Mouse (Mus musculus) T-helper 2 cell (primary cell): ENCODE measurements at regions not wholly inside any gene's neighbourhood (a gene's known extent, or its start where the extent isn't known, plus 50 kb on each side); places are given as distances from the start of the nearest gene placed in this dataset.

Experiments used
- in situ Hi-C: fragments of 300-600 bp; cut with MboI, MseI; formaldehyde crosslinking; loops from one replicate; pipeline ENCODE4 v1.15.1; 2025; ENCODE audit warnings: high pct_unique_total_duplicates

DNA sequence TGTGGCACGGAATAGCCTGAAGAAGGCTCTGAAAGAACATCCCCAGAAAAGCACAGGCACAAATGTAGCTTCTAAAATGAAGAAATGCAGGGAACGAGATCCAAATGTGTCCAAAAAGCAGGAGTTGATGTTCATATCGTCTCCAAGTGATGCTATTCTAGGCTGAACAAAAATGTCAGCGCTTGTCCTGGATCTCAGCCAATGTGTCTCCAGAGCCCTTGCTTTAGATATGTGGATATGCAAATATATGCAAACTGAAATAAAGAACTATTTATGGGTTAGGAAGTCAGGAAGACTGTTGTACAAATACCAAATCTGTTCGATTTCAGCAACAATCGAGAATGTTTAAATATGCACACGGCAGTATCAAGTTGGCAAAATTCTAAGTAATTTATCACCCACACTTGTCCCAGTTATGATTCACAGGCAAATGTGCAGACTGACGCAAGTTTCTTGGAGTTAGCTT, 320.4 kb downstream of the Synb start:
- in situ Hi-C loops: loop anchor here (10.0 kb wide), 1 partner anchor 1719 kb away; no protein-coding TSS in a partner anchor

DNA sequence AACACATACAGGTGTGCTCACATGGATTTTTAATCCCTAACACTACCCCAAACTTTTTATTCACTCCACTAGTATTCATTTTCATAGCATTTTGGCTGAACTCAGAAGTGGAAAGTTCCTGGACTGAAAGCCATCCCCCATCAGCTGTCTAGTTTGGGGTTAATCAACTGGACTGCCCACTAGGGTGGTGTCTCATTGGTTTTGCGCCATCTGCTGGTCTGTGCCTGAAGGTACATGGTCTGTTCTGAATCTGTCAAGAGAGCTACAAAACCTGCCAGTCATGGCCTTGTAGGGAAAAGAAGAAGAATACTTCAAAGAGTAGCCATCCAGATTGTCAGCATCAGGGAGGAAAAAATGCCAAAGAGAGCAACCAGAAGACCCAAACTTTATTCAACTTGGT, 327.3 kb downstream of the Synb start:
- in situ Hi-C loops: no loop called here

DNA sequence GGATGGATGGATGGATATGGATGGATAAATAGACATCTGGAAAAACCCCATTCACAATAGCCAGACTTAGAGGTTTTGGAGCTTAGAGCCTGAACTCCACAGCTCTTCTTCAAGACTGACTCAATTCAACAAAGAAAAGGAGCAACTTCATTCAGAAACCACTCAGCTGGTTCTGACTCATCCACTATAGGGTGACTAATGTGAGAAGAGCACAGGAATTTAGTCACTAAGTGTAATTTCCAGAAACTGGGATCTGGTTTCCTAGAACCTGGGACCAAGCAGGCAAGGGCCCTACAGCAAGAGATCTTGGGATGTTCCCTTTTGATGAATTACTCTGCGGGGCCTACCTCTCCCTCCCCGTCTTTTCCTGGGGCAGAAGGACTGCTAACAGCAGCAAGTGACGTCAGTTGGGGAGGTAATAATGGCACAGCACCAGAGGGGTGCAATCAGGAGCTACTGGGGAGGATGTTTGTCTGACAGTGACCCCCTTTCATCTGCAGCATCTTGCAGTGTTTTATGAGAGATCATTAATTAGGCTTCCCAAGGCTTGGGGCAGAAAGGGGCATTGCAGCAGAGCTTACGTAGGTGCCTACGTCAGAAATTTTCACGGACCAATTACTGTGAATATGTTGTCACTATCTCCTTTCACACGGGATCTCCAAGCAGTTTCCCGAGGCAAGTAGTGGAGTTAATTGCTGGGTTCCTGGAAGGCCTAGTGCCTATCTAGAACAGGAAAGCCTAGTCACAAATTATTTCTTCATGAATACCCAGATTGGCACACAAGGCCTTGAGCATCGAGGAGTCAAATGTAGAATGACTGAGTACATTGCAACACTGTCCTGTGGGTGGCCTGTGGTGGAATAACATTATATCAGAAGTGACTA, 339.3 kb downstream of the Synb start:
- in situ Hi-C loops: no loop called here

DNA sequence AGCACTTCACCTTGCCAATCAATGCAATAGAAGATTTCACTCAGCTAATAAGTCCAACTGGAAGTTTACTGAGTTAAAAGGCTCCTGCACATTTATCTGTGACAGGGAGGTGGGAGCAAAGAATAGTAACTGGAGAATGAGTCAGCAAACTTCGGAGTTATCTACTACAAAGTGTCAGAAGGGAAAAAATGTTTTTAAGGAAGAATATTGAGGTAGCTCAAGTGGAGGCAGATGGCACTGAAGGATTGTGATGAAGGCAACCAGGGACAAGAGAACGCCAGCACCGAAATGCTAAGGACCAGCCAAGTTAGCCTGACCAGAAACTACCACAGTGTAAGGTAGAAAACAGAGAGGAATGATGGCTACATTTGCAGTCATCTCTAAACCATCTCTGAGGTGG, 348.2 kb downstream of the Synb start:
- in situ Hi-C loops: no loop called here

DNA sequence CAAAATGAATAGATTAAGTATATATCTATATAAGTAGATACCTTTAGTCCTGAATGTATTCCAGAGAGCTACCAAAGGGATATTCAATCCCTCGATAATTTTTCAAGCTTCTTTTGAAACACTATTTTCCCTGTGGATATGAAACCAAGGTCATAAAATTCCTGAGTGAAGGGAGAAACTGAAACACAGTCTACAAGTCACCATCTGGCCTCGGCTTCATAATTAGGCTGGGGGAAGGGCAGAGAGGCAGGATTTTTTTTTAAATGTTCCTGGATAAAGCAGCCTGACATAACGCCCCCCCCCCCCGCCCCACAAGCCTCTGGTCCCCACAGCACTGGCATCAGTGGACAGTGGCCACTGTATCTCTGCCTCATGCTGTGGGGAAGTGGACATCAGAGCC, 348.7 kb downstream of the Synb start:
- in situ Hi-C loops: no loop called here

DNA sequence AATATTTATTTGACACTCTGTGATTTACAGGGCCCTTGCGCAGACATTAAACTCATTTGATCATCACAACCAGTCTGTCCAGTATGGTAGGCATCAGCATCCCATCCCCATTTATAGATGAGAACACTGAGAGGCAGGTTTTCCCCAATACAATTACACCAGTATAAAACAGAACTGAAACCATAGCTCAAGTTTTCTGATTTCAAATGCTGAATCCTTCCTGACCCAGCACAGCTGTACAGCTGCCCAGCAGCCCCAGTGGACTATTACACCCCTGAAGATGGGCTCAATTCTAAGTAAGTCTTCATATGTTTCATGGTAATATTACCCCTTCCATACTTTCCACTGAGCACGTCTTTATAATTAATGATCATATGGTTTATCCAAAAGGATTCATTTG, 352.3 kb downstream of the Synb start:
- in situ Hi-C loops: no loop called here

DNA sequence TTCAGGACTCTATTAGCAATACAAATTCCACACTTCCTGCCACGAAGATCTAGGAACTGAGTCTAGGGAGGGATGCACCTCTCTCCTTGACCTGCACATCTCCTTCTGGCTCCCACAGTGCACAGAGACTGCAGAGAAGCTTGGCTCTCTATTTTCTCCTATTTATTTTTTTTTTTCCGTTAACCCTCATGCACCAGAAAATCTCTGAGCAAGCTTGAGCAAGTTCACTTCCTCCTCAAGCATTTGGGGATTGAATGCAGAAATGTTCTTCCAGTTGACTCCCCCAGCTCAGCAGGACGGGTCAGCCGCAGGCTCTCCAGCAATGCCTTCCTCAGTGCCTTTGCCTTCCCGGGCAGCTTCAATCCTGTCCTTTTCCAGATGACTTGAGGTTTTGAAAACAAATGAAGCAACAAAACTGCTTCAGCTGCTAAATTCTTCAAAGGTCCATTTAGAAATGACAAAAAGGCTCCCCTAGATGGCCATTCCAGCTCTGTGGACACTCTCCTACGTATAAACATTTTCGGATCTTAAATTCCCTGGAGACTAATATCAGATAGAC, 352.9 kb downstream of the Synb start:
- in situ Hi-C loops: no loop called here

DNA sequence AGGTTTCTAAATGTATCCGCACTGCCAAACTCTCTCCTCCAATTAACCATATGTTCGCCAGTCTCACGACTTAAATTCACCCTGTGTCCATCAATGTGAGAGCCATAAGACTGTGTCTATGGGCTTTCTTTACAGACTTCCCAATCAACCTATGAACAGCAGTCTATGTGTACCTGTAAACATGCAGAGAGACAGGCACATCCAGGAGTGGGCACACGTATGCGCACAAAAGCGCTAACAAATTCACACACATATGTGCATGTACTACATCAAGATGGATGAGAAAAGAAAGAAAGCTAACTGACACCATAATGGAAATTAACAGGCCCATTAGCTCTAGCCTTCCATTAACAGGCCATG, 358.8 kb downstream of the Synb start:
- in situ Hi-C loops: no loop called here

DNA sequence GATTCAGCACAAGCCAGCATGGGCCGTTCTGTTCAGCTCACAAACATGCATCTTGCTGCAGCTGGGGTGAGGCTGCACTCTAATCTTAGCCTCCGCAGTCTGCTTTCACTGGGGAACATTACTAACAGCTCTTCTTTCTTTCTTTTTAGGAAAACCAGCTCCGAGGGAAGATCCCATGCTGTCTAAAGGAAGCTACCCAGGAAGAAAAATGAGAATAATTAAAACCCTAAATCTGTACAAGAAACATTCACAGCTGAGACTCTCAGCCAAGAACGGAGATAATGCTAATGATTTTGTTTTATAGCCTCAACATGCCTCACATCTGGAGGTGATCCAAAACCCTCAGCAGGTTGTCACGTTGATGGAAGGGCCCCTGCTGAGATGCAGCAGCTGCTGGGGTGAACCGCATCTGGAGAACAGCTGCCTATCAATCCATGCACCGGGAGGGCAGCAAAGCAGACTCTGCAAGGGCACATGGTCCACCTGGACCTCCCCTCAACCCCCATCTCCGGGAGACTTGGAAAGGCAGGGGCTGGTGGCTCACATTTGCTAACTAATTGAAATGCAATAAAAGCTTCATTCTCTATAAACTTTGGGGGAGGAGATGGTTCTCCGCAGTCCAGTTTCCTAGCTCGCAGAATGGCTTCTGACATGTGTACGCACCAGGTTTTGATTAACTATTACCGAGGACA, 359.3 kb downstream of the Synb start:
- in situ Hi-C loops: no loop called here

DNA sequence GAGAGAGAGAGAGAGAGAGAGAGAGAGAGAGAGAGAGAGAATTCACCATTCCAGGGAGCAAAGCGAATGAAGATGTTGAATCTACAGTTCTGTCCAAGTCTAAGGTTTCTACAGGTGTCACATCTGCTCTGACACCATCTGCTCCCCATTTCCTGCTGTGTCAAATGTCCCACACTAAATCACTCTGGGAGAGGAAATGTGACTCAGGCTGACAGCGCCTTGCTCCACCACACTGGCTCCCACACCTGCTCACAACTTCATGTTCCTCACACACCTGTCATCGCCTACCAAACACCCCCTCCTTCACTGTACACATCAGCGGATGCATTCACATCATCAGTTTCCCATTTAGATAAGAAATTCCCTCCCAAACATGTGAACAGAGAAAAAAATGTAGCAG, 366.3 kb downstream of the Synb start:
- in situ Hi-C loops: no loop called here

DNA sequence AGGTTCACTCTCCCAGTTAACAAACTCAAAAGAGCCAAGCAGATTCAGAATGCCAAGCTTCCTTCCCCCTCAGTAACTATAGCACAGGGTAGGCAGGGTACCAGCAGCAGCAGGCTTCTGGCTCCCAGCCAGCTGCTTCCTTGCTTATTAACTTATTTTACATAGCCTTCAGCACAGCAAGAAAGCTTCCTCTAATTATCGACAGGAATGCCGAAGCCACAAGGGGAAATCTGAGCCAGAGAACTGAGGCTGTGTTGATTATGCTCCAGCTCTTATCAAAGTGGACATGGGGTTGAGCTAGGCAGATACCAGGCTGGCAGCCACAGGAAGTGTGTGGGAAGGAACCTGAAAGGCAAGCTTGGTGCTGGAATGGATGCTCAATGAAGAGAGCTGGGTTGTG, 371.0 kb downstream of the Synb start:
- in situ Hi-C loops: no loop called here

DNA sequence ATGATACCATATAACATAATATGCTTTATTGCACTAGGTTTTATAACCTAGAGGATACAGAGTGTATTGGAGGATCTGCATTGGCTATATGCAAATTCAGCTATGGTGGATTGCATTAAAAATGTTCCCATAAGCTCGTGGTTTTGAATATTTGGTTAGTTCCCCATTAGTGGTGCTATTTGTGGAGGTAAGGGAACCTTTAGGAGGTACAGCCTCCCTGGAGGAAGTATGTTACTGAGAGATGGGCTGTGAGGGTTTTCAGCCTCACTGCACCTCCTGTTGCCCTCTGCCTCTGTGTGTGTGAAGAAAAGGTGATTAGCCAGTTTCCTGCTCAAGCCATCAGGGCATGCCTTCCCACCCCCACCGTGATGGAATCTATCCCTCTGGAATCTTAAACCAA, 372.1 kb downstream of the Synb start:
- in situ Hi-C loops: no loop called here

DNA sequence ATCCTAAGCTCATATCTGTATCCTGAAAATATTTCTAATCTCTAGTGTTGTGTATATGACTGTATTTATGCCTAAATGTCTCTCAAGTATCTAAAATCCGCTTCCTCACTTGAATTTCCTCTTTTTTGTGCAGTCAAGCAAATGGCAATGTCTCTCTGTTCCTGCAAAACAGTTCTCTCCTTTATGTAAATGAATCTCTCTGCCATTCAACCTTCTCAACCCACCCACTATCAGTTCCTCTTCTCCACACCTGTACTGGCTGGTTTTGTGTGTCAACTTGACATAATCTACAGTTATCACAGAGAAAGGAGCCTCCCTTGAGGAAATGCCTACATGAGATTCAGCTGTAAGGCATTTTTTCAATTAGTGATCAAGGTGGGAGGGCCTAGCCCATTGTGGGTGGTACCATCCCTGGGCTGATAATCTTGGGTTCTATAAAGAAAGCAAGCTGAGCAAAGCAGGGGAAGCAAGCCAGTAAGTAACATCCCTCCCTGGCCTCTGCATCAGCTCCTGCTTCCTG, 375.5 kb downstream of the Synb start:
- in situ Hi-C loops: no loop called here

DNA sequence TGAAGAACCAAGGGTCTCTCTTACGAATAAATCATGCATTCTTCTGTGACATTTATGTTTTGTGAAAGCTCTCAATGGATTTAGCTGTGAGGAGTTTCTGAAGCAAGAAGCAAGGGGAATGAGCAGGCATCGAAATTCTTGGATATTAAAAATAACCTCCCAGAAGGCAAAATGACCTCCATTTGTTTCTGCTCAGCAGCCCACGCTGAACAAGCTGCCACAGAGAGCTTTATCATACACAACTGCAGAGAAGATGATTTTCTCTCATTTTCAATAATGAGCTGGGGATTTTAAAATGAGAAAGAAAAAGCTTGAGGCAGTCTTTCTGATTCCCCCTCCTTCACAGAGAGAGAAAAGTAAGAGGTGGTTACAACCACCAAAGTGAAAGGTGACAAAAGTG, 394.2 kb downstream of the Synb start:
- in situ Hi-C loops: no loop called here

DNA sequence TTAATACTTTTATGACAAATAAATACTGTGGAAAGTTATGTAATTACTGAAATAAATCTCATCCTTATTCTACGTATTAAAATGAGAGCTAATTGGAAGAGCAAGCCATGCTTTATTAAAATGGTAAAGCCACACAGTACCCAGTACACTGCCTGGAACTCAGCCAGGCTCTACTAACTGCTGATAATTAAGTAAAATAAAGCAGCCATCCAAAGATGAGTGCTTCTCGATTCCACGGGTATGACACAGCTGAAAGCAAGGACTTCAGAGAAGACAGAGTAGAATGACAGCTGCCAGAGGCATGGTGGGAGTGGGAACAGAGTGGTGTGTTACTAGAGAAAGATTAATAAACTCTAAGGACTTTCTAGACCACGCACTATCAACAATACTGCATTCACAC, 416.9 kb downstream of the Synb start:
- in situ Hi-C loops: no loop called here

DNA sequence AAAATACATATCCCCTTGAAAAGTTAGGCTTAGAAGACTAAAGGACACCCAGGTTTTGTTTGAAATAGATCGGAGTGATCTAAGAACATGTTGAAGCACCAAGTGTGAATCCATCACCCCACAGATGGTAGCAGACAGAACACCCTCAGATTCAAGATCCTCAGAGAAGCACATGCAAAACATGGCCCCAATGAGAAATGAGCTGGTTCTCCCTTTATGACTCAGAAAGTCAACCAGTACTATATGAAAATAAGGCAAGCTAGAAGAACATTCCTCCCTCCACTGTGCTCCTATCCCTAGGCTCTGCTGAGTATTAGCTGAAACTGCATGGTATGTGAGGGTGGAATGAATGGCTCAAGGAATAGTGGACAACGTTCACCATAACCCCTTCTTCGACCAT, 433.0 kb downstream of the Synb start:
- in situ Hi-C loops: no loop called here

DNA sequence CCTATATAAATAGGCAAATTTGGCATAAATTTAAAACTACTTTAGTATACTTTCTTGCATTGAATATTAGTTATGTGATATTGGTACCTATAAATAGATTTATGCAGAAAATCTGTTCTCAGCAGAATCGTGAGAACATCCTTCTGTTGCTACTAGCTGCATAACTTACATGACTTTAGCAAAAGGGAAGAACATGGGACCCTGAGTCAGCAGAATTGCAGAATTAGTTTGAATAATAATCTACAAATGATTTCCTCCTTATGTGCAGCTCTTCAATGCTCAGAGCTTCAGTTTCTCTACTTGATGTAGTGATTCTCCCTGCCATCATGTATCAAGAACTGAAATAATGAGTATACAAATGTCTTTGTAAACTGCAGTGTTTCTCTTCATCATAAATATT, 436.2 kb downstream of the Synb start:
- in situ Hi-C loops: no loop called here

DNA sequence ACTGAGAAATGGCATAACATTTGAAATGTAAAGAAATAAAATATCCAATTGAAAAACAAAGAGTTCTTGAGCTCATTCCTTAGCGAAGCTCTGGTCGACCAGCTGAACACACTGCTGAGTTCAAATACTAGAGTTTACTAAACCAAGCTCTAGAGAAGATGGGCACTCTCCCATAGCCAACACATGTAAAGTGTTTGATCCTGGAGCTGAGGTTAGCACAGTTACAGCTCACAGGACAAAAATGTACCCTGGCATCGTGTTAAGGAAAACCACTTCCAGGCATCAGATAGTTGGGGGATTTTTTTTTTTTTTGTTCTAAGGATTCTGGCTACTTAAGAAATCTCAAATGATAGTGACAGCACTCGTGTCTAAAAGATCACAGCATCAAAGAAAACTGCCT, 445.6 kb downstream of the Synb start:
- in situ Hi-C loops: no loop called here

DNA sequence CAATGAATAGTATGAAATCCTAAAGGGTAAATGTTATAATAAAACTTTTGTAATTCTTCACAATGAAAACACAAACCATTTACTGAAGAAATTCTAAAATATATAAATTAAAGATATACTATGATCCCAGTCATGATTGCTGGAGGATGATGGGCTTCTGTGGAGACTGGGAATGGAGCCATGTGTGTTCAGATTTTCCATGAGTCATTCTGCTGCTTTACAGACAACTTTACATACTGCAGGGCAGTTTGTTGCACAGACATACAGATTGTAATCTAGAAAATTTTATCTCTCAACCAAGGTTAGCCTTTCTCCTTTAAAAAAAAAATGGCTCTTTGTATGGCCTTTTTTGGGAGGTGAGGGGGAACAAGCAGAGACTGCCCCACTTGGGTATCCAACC, 446.5 kb downstream of the Synb start:
- in situ Hi-C loops: no loop called here

DNA sequence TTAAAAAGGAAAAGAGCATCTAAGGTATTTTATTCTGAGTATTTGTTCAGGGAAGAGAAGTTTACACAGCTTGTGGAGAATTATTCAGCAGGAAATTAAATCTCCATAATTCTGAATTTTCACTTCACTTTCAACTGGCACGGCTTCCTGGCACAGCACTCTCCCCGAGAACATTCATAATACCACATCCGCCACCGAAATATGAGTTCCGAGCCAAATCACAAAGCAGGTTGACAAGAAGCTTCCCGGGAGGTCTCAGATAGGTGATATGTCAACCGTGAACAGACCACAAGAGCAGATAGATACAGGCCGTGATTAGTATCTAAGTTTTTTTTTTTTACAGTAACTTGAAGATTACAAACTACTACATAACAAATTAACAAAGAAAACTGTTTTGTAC, 473.9 kb downstream of the Synb start:
- in situ Hi-C loops: no loop called here

DNA sequence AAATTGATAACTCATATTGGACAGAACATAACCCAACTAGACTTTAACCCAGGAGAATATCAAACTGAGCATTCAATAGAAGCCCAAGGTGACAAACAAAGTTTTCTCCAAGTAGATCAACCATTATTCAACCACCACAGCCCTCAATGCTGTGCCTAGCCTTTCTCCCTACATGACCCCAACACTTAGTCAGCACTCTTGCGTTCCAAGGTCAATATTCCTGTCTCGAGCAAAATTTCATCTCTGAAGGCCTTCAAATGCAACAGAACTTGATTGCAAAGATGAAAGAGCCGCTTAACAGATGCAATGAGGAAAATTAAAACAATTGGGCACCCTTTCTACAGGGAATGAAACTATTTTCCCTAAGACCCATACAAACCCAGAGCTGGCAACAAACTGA, 485.1 kb downstream of the Synb start:
- in situ Hi-C loops: no loop called here

DNA sequence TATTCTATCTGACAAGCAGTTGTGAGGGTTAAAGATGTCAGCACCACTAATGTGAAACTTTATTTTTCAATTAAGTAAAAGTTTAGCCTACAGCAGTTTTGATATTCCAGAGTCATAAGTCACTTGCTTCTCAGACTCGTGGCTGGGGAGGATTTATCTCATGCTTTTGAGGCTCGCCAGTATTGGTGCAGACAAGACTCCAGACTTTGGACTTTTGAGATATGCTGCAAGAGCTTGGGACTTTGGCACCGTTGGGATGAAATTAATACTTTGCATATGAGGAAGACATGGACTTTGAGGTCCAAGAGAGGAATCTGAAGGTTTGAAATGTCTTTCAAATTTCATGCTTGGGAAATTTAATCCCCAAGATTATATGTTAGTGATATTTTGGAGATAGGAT, 486.2 kb downstream of the Synb start:
- in situ Hi-C loops: no loop called here

DNA sequence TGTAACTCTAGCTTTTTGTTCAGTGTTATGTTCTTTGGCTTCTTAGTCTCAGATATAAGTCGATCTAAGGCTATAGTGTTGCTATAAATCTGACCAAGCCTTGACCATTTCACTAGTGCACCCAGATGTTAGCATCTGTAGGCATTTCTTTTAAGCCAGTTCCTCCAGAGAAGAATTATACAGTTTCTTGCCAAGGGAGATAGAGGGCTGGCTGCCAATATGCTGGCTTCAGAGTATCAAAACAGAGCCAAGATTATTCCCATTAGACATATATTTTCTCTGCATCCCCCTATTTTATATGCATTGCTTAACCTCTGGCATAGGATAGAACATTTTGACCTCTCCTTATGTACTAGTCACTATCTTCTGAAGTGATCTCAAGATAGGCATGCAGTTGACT, 487.5 kb downstream of the Synb start:
- in situ Hi-C loops: no loop called here
